Mouse (Mus musculus) spleen, postnatal 10 days (tissue): Measurements from ENCODE around the gene Inhbe.
A peak's percentile ranks its signal among the peaks of the same experiment; 100 is the strongest.

ENCODE experiments used
- DNase-seq, 2 experiments: peaks; one replicate each; pipeline ENCODE4 v3.0.0; 2021 to 2022; ENCODE audit warnings: low spot score in 2 of 2

Gene Inhbe

GRCm38 (mm10) chr10:127353909-127354895 lies at the start of gene Inhbe:
TSS of gene Inhbe (minus strand) at chr10:127354411.
- no peak for DNase-seq

GRCm38 (mm10) chr10:127391774-127392173 lies 37.6 kb upstream of the Inhbe start:
- peak in 1 of 2 experiments; percentile 26 for DNase-seq

- DNase-seq = no peak
Measured at GRCm38 (mm10) chr10:127381743-127382134, 27.5 kb upstream of the Inhbe start.

- peak; percentile 63 to 70 for DNase-seq
Measured at GRCm38 (mm10) chr10:127380767-127381742, 26.8 kb upstream of the Inhbe start.

- DNase-seq = peak; percentile 77 to 92
Measured at GRCm38 (mm10) chr10:127380251-127380691, 26.1 kb upstream of the Inhbe start, which contains the start of gene R3hdm2. TSS of gene R3hdm2 (plus strand) at chr10:127380327.

GRCm38 (mm10) chr10:127379654-127380053 lies 25.4 kb upstream of the Inhbe start:
- DNase-seq = no peak

- DNase-seq = no peak
Measured at GRCm38 (mm10) chr10:127377700-127378099, 23.5 kb upstream of the Inhbe start.

GRCm38 (mm10) chr10:127371023-127371422 lies 16.8 kb upstream of the Inhbe start:
- DNase-seq = no peak

GRCm38 (mm10) chr10:127369834-127370820 lies 15.9 kb upstream of the Inhbe start, which contains the start of gene Inhbc:
TSS of gene Inhbc (minus strand) at chr10:127370431.
- no peak for DNase-seq

- no peak for DNase-seq
Measured at GRCm38 (mm10) chr10:127368273-127368672, 14.1 kb upstream of the Inhbe start.

- no peak for DNase-seq
Measured at GRCm38 (mm10) chr10:127367116-127367515, 12.9 kb upstream of the Inhbe start.

GRCm38 (mm10) chr10:127360714-127361113 lies 6.5 kb upstream of the Inhbe start:
- DNase-seq = no peak

- no peak for DNase-seq
Measured at GRCm38 (mm10) chr10:127355336-127355735, 1.1 kb upstream of the Inhbe start.

GRCm38 (mm10) chr10:127352766-127353165 lies 1.4 kb downstream of the Inhbe start:
- DNase-seq = no peak

- no peak for DNase-seq
Measured at GRCm38 (mm10) chr10:127352187-127352586, 2.0 kb downstream of the Inhbe start.

- no peak for DNase-seq
Measured at GRCm38 (mm10) chr10:127351719-127352118, 2.5 kb downstream of the Inhbe start.

- DNase-seq = no peak
Measured at GRCm38 (mm10) chr10:127351285-127351595, 3.0 kb downstream of the Inhbe start.

- DNase-seq = peak in 1 of 2 experiments; percentile 76
Measured at GRCm38 (mm10) chr10:127350594-127351284, 3.5 kb downstream of the Inhbe start.

GRCm38 (mm10) chr10:127349810-127350209 lies 4.4 kb downstream of the Inhbe start:
- no peak for DNase-seq

GRCm38 (mm10) chr10:127348957-127349356 lies 5.3 kb downstream of the Inhbe start:
- DNase-seq = peak in 1 of 2 experiments; percentile 56
